Mouse (Mus musculus) spleen, postnatal 10 days (tissue): ENCODE data around the gene Adora2a.

Source experiments
- DNase-seq, 2 experiments: peaks; one replicate each; pipeline ENCODE4 v3.0.0; 2021 to 2022; ENCODE audit warnings: low spot score in 2 of 2

Gene Adora2a

GRCm38 (mm10) chr10:75312361-75312760, 4.3 kb upstream of the Adora2a start:
- DNase-seq, result peak in 1 of 2 experiments; percentile 13

- no peak for DNase-seq
Measured at GRCm38 (mm10) chr10:75314190-75314980, 2.3 kb upstream of the Adora2a start.

- no peak for DNase-seq
Measured at GRCm38 (mm10) chr10:75315756-75316155, 921 bp upstream of the Adora2a start.

GRCm38 (mm10) chr10:75316472-75316871, 205 bp upstream of the Adora2a start:
- DNase-seq, result peak in 1 of 2 experiments; percentile 43

DNA sequence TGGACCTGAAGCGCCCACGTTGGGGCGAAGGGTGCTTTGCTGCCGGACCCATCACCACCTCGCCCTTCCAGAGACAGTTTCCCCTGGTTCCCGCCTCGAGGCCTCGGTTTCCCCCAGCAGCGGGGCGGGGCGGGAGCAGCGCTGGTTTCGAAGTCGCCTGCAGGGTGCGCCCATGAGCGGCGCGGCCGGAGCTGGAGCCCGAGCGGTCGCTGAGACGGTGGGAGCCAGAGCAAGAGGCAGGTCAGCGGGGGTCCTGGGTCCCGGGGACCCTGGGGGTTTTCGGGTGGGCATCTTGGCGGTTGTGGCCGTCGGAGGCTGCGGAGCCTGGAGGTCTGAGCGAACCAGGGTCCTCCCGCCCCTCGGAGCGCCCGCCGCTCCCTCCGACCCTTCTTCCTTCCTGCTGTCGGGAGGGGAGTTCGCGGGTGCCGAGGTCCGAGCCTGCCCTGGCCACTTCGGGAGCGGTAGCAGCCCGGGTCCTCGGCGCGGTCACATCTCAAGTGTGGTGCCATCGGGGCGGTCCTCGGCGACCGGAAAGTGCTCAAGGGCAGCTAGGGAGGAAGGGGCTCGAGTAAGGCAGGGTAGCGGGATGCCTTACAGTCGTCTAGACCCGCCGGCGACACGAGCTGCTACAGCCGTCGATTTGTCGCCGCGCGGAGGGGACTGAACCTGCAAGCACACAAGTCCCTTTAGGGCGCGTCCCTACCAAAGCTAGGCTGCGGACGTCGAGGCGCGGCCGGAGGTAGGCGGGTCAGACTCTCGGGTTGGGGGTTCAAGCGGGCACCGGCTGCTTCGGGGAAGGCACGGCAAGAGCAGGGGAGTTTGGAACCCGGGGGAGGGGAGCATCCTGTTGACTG, 458 bp downstream of the Adora2a start:
- peak; percentile 65 to 81 for DNase-seq

DNA sequence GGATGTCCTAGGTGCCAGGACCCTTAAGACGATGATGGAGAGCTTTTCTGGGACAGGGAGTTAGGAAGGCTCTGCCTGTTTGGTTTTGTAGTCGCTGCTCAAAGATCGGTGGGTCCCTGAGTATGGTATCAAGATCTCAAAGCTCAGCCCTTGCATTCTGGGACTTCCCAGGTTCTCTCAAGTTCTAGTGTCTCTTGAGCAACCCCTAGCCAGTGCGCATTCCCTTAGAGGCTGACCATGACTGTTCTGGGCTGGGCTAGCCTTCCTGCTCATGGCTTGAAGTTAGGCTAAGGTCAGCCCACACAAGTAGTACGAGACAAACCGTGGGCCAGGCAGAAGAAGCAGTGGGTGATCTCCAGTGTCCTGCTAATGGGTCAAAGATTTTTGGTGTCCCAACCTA, 1.5 kb downstream of the Adora2a start:
- no peak for DNase-seq

DNA sequence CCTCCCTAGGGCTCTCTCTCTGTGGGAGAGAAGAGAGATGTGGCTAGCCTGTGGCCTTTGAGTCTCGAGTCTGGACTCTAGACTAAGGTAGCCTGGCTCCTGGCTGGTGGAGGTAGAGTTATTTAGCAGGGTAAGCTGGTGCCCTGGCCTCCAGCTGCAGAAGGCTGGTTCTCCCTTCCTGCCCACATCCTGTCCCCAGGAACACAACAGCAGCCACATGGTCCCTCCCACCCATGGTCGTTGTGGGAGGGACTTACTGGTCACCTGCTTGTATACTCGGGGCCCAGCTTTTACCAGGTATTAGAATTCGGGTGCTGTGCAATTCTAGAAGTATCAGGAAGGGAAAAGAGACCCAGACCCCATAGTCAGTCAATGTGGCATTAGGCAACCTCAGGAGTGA, 3.6 kb downstream of the Adora2a start:
- peak in 1 of 2 experiments; percentile 46 for DNase-seq

DNA sequence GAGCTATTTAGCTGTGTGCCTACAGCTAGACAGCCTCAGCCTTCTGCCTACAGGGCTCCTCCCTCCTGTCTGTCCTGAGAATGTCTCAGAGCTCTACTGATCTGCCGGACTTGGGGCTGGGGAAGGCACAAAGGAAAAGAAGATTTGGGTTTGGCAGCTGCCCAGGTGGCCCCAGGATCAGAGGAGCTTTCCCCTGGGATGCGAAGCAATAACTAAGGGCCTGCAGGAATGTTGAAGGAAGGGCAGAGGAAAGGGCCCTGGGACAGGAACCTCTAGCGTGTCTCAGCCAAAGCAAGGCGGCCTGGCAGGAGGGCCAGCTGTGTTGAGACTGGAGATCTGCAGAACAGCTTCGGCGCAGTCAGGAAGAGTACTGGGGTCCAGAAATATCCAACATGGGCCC, 6.3 kb downstream of the Adora2a start:
- DNase-seq, result no peak

DNA sequence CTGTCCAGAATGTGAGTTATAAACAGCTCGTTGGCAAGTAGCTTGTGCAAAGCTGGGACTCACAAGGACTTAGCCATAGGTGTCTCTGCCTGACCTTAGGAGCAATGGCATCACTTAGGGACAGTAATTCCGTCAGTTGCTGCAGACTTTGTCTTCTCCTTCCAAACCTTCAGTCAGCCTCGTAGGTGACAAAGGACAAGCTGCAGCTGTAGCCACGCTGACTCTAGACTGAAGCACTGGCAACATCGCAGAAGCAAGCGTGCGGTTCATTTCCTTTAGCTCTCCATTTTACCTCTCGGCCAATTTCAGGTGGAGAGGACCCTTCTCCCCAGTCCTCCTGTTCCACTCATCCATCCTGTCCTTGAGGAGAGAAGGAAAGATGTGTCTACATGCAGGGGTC, 7.3 kb downstream of the Adora2a start:
- DNase-seq, result no peak

GRCm38 (mm10) chr10:75324391-75324790, 7.7 kb downstream of the Adora2a start:
- DNase-seq, result no peak

- DNase-seq, result no peak
Measured at GRCm38 (mm10) chr10:75325821-75326220, 9.1 kb downstream of the Adora2a start.

DNA sequence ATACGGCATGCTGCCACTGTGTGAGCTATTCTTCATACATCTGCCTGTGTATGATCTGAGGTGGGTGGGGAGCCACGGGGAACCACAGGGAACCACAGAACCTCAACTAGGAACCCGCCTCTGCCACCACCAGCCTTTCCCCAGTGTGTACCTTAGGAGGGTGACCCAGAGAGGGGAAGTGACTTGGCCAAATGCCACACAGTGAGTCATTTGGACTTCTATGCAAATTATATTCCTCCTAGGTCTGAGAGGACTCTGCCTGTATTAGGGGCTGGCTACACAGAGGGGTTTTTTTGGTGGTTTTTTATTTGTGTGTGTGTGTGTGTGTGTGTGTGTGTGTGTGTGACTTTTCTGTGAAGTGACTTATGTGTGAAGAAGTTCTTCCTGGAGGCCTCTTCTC, 9.9 kb downstream of the Adora2a start:
- peak in 1 of 2 experiments; percentile 62 for DNase-seq

DNA sequence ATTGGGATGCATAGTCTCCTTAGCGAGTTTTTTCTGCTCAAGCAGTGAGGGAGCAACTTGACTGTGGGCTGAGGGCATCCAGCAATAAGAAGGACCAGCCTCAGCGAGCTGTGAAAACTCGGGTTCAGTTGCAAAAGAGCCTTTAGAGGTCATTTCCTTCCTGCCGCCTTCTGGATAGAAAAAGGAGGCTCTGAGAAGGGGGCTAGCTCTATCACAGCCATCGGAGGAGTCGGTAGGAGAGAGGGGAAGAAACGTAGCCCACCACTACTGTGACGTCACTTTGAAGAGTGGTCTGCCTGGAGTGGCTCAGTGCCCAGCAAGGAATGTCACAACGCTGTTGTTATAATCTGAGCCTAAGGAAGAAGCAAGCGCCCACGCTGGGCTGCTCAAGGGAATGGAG, 10.4 kb downstream of the Adora2a start:
- no peak for DNase-seq

GRCm38 (mm10) chr10:75328201-75328704, 11.6 kb downstream of the Adora2a start:
- no peak for DNase-seq

- DNase-seq, result no peak
Measured at GRCm38 (mm10) chr10:75332268-75332667, 15.6 kb downstream of the Adora2a start.

- DNase-seq, result no peak
Measured at GRCm38 (mm10) chr10:75333176-75333776, 16.6 kb downstream of the Adora2a start.

GRCm38 (mm10) chr10:75334175-75334574, 17.5 kb downstream of the Adora2a start:
- no peak for DNase-seq

- no peak for DNase-seq
Measured at GRCm38 (mm10) chr10:75335075-75335474, 18.4 kb downstream of the Adora2a start.

GRCm38 (mm10) chr10:75337231-75337630, 20.6 kb downstream of the Adora2a start:
- DNase-seq, result no peak

GRCm38 (mm10) chr10:75338852-75339251, 22.2 kb downstream of the Adora2a start:
- DNase-seq, result no peak

- DNase-seq, result no peak
Measured at GRCm38 (mm10) chr10:75339377-75339776, 22.7 kb downstream of the Adora2a start.

- no peak for DNase-seq
Measured at GRCm38 (mm10) chr10:75341936-75342335, 25.3 kb downstream of the Adora2a start.
